Mouse (Mus musculus): Measurements from ENCODE around the gene Edem1. TPM values are rescaled to one million over a fixed set of nuclear protein-coding genes. Genes with fewer than 3 reads are reported as not detected.

Edem1 gene
- polyA plus RNA-seq, 1 experiment from 2014 or later, result 27.6 TPM

- no peak overlapping the region for H3K4me2 ChIP-seq (ENCODE audit: low read depth, severe bottlenecking)
- no peak for DNase-seq (ENCODE audit: low spot score)
- no peak overlapping the region for H3K9ac ChIP-seq (ENCODE audit: low read length)
- no peaks in the 10 kb centered on the region for H3K4me1 ChIP-seq (ENCODE audit: control insufficient read depth, insufficient read depth, low read length)
- H3K27ac ChIP-seq (replicated peaks; ENCODE audit: low read depth, low read length), result no peak overlapping the region
- no peak for ATAC-seq (ENCODE audit: insufficient number of reproducible peaks, low FRiP score, low TSS enrichment, low read depth)
- H3K27me3 ChIP-seq (ENCODE audit: control insufficient read depth, insufficient read depth, low read length), result no peaks in the 10 kb centered on the region
- no peaks in the 10 kb centered on the region for H3K36me3 ChIP-seq (ENCODE audit: control insufficient read depth, insufficient read depth, low read length)
- H3K9me3 ChIP-seq (ENCODE audit: control insufficient read depth, low read length), result no peaks in the 10 kb centered on the region
- WGBS, result 75% methylated on average over 2 of the region's 2 CpGs
- no peak overlapping the region for H3K4me3 ChIP-seq (ENCODE audit: low read depth, low read length)
Observed at GRCm38 (mm10) chr6:108895129-108895528, 66.7 kb downstream of the Edem1 start.

GRCm38 (mm10) chr6:108895976-108896375 is 67.5 kb downstream of the Edem1 start:
- Histone ChIP-seq H3K27ac (replicated peaks; ENCODE audit: low read depth, low read length) (no peak overlapping the region), H3K4me2 (ENCODE audit: low read depth, severe bottlenecking) (no peak overlapping the region), H3K4me3 (ENCODE audit: low read depth, low read length) (no peak overlapping the region), H3K4me1 (ENCODE audit: control insufficient read depth, insufficient read depth, low read length) (no peaks in the 10 kb centered on the region), H3K9me3 (ENCODE audit: control insufficient read depth, low read length) (no peaks in the 10 kb centered on the region), H3K27me3 (ENCODE audit: control insufficient read depth, insufficient read depth, low read length) (no peaks in the 10 kb centered on the region), H3K9ac (ENCODE audit: low read length) (no peak overlapping the region), H3K36me3 (ENCODE audit: control insufficient read depth, insufficient read depth, low read length) (no peaks in the 10 kb centered on the region)
- WGBS, result 94% methylated on average over 3 of the region's 3 CpGs
- DNase-seq (ENCODE audit: low spot score) (no peak), ATAC-seq (ENCODE audit: insufficient number of reproducible peaks, low FRiP score, low TSS enrichment, low read depth) (no peak)

DNA sequence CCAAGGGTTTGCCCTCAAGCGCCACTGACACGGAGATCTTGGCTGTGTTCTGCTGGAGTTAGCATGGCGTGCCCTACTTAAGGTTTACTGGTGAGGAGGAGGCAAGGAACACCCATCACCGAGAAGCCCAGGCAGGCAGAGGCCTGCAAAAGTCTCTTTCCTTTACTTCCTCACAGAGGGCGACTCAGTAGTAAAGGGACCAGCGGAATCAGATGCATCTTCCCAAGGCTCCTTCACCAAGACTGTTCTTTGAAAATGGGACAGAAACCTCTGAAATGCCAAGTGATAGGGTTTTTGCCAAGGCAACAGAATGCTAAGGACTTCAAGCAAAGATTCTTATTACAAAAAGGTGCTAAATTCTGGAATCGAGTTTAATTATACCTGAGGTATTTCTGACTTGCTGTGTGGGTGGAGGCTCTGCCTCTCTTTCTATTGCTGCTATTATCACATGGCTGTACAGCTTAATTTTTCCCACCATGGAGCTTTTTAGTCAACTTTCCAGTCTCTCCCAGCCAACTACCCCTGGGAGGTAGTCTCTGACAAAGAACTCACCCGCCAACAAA is 68.2 kb downstream of the Edem1 start:
- DNase-seq (ENCODE audit: low spot score), result no peak
- 88% methylated on average over 8 of the region's 8 CpGs for WGBS
- no peaks in the 10 kb centered on the region for H3K9me3 ChIP-seq (ENCODE audit: control insufficient read depth, low read length)
- H3K4me2 ChIP-seq (ENCODE audit: low read depth, severe bottlenecking), result no peak overlapping the region
- no peak overlapping the region for H3K27ac ChIP-seq (replicated peaks; ENCODE audit: low read depth, low read length)
- H3K4me1 ChIP-seq (ENCODE audit: control insufficient read depth, insufficient read depth, low read length), result no peaks in the 10 kb centered on the region
- ATAC-seq (ENCODE audit: insufficient number of reproducible peaks, low FRiP score, low TSS enrichment, low read depth), result no peak
- H3K4me3 ChIP-seq (ENCODE audit: low read depth, low read length), result no peak overlapping the region
- no peaks in the 10 kb centered on the region for H3K36me3 ChIP-seq (ENCODE audit: control insufficient read depth, insufficient read depth, low read length)
- no peaks in the 10 kb centered on the region for H3K27me3 ChIP-seq (ENCODE audit: control insufficient read depth, insufficient read depth, low read length)
- H3K9ac ChIP-seq (ENCODE audit: low read length), result no peak overlapping the region

GRCm38 (mm10) chr6:108899231-108899630 is 70.8 kb downstream of the Edem1 start:
- no peaks in the 10 kb centered on the region for H3K9me3 ChIP-seq (ENCODE audit: control insufficient read depth, low read length)
- no peak overlapping the region for H3K4me3 ChIP-seq (ENCODE audit: low read depth, low read length)
- 79% methylated on average over 2 of the region's 2 CpGs for WGBS
- DNase-seq (ENCODE audit: low spot score), result no peak
- H3K9ac ChIP-seq (ENCODE audit: low read length), result no peak overlapping the region
- no peak for ATAC-seq (ENCODE audit: insufficient number of reproducible peaks, low FRiP score, low TSS enrichment, low read depth)
- no peak overlapping the region for H3K4me2 ChIP-seq (ENCODE audit: low read depth, severe bottlenecking)
- H3K36me3 ChIP-seq (ENCODE audit: control insufficient read depth, insufficient read depth, low read length), result no peaks in the 10 kb centered on the region
- H3K27ac ChIP-seq (replicated peaks; ENCODE audit: low read depth, low read length), result no peak overlapping the region
- no peaks in the 10 kb centered on the region for H3K4me1 ChIP-seq (ENCODE audit: control insufficient read depth, insufficient read depth, low read length)
- no peaks in the 10 kb centered on the region for H3K27me3 ChIP-seq (ENCODE audit: control insufficient read depth, insufficient read depth, low read length)

DNA sequence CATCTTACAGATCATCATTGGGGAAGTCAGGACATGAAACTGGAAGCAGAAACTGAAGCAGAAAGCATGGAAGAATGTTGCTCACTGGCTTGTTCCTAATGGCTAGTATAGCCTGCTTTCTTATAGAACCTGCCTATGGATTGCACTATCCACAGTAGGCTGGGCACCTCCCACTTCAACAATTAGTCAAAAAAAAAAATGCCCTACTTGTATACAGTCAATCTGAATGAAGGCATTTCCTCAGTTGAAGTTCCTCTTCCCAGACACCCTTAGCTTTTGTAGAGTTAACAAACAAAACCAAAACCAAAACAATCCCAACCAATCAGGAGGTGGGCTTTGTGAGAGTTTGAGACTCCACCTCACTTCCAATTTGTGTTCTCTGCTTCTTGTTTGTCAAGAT is 73.7 kb downstream of the Edem1 start:
- no peaks in the 10 kb centered on the region for H3K36me3 ChIP-seq (ENCODE audit: control insufficient read depth, insufficient read depth, low read length)
- no peak for DNase-seq (ENCODE audit: low spot score)

GRCm38 (mm10) chr6:108903280-108903679 is 74.8 kb downstream of the Edem1 start:
- H3K27me3 ChIP-seq (ENCODE audit: control insufficient read depth, insufficient read depth, low read length), result no peaks in the 10 kb centered on the region
- DNase-seq (ENCODE audit: low spot score), result no peak
- H3K9ac ChIP-seq (ENCODE audit: low read length), result no peak overlapping the region
- H3K27ac ChIP-seq (replicated peaks; ENCODE audit: low read depth, low read length), result no peak overlapping the region
- H3K9me3 ChIP-seq (ENCODE audit: control insufficient read depth, low read length), result no peaks in the 10 kb centered on the region
- WGBS, result 86% methylated on average over 4 of the region's 4 CpGs
- no peaks in the 10 kb centered on the region for H3K36me3 ChIP-seq (ENCODE audit: control insufficient read depth, insufficient read depth, low read length)
- no peak for ATAC-seq (ENCODE audit: insufficient number of reproducible peaks, low FRiP score, low TSS enrichment, low read depth)
- no peak overlapping the region for H3K4me3 ChIP-seq (ENCODE audit: low read depth, low read length)
- no peak overlapping the region for H3K4me2 ChIP-seq (ENCODE audit: low read depth, severe bottlenecking)
- no peaks in the 10 kb centered on the region for H3K4me1 ChIP-seq (ENCODE audit: control insufficient read depth, insufficient read depth, low read length)

More for the DNA sequence above, 73.7 kb downstream of the Edem1 start:
- H3K9me3 ChIP-seq (ENCODE audit: control insufficient read depth, low read length), result no peaks in the 10 kb centered on the region
- H3K27me3 ChIP-seq (ENCODE audit: control insufficient read depth, insufficient read depth, low read length), result no peaks in the 10 kb centered on the region
- H3K4me1 ChIP-seq (ENCODE audit: control insufficient read depth, insufficient read depth, low read length), result no peaks in the 10 kb centered on the region
- no peak for ATAC-seq (ENCODE audit: insufficient number of reproducible peaks, low FRiP score, low TSS enrichment, low read depth)
- H3K27ac ChIP-seq (replicated peaks; ENCODE audit: low read depth, low read length), result no peak overlapping the region
- H3K9ac ChIP-seq (ENCODE audit: low read length), result no peak overlapping the region
- no peak overlapping the region for H3K4me2 ChIP-seq (ENCODE audit: low read depth, severe bottlenecking)
- no peak overlapping the region for H3K4me3 ChIP-seq (ENCODE audit: low read depth, low read length)

- Histone ChIP-seq H3K9me3 (ENCODE audit: control insufficient read depth, low read length) (no peaks in the 10 kb centered on the region), H3K27ac (replicated peaks; ENCODE audit: low read depth, low read length) (no peak overlapping the region), H3K4me1 (ENCODE audit: control insufficient read depth, insufficient read depth, low read length) (no peaks in the 10 kb centered on the region), H3K36me3 (ENCODE audit: control insufficient read depth, insufficient read depth, low read length) (no peaks in the 10 kb centered on the region), H3K4me2 (ENCODE audit: low read depth, severe bottlenecking) (no peak overlapping the region), H3K4me3 (ENCODE audit: low read depth, low read length) (no peak overlapping the region), H3K9ac (ENCODE audit: low read length) (no peak overlapping the region), H3K27me3 (ENCODE audit: control insufficient read depth, insufficient read depth, low read length) (no peaks in the 10 kb centered on the region)
- no peak for ATAC-seq (ENCODE audit: insufficient number of reproducible peaks, low FRiP score, low TSS enrichment, low read depth)
- WGBS, result 69% methylated on average over 1 of the region's 1 CpGs
- no peak for DNase-seq (ENCODE audit: low spot score)
Observed at GRCm38 (mm10) chr6:108906539-108906938, 78.1 kb downstream of the Edem1 start.

Other genes starting within 250 kb of the Edem1 start
- gene Bhlhe40, start 168.0 kb upstream of the Edem1 start, polyA plus RNA-seq (2014; fragmentation: Nextera tagmentation; extraction: Ambion mirVana), result 1.2 and 3.2 TPM in 2 replicates
- 72.2 and 73.1 TPM in 2 replicates for gene Arl8b, start 45.5 kb upstream of the Edem1 start, polyA plus RNA-seq (2014; fragmentation: Nextera tagmentation; extraction: Ambion mirVana)